Mouse (Mus musculus) frontal cortex, postnatal 36 days (tissue): ENCODE results near the gene Klf5.

Experiments
- DNase-seq, 2 experiments: peaks; one replicate each; pipeline ENCODE4 v3.0.0; 2022; ENCODE audit warnings: low spot score in 2 of 2

Gene Klf5

GRCm38 (mm10) chr14:99298385-99299021 lies at the start of gene Klf5:
Klf5 (plus strand) TSS chr14:99298691.
- peak; percentile 88 to 94 for DNase-seq

DNA sequence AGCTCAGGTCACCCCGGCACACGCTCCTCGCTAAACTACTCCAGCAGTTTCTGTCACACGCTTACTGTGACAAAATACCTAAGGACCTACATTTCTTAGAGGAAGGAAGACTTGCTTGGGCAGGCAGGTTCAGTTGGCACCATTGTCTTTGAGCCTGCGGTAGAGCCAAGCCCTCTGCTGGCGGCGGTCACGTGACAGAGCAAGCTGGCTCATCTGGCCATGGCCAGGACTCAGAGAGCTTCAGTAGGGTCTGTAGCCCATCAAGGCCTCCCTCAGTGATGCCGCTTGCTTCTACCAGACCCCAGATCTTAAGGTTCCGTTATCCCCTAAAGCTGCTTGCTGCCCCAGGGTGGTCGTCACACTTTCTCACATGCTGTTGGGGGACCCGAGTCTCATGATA lies 36.5 kb upstream of the Klf5 start:
- DNase-seq: no peak

DNA sequence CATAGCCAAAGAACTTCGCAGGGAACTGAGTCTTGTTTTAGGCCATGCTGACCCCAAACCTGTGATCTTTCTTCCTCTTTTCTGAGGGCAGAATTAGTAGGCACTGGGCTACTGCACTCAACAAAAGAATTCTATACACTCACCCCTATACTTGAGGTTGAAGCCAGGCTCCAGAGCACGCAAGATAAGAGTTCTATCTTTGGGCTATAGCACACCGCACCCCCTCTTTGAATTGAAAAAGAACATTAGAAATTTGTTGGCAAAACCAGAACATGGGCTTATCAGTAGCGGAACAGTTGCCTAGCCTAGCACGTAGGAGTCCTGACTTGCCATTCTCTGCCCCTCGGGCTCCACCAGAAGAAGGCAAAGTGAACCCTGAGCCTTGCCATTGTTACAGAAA lies 34.7 kb upstream of the Klf5 start:
- no peak for DNase-seq

DNA sequence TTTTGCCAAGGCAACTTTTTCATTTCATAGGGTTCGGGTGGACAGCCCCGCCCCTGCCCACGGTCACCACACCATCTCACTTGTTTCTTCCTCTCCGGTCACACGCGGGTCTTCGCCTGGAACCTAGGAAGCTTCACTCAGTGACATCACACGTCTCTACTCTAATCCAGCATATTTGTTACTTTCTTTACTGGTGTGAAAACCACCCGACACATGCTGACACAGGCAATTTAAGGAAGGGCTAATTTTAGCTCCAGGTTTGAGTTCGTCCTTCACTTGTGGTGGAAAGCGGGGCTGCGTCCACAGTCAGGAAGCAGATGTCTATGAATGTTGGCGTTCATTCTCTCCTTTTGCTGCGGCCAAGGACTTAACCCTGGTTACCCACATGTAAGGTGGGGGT lies 32.7 kb upstream of the Klf5 start:
- DNase-seq: no peak

GRCm38 (mm10) chr14:99266749-99267148 lies 31.7 kb upstream of the Klf5 start:
- no peak for DNase-seq

DNA sequence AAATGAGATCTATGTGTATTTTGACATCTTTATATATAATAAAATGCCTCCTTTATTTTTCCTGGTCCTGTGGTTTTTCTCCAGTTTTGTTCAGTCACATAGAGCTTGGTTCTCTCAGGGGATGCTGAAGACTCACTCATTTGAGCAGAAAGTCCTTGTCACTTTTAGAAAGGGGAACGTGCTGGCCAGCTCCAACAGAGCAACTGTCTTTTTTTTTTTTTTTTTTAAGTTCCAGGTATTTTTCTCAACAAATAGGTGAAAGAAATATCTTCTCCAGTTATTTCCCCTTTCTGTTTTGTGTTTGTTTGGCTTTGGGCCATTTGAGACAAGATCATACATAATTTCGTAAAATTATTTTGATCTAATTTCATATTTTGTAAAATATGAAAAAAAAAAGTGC lies 24.4 kb upstream of the Klf5 start:
- no peak for DNase-seq

- DNase-seq: no peak
These were observed 22.7 kb upstream of the Klf5 start for GRCm38 (mm10) chr14:99275827-99276226.

DNA sequence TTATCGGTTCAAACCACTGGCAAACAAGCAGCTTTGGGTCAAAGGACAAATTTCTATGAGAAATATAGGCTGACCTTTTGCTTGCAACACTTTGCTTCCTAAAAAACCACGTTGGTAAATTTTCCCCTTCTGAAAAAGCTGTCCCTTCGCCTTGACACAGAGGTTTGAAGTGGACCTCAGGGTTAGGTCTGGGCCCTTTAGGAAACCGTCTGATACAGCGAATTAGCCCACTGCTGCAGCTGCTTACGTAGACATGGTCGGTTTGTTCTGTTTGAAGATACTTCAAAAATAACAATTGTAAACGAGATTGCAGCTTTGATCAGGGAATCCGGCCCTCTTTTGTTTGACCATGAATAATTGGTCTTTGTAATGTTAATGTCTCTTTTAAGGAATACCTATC lies 20.2 kb upstream of the Klf5 start:
- DNase-seq: no peak

DNA sequence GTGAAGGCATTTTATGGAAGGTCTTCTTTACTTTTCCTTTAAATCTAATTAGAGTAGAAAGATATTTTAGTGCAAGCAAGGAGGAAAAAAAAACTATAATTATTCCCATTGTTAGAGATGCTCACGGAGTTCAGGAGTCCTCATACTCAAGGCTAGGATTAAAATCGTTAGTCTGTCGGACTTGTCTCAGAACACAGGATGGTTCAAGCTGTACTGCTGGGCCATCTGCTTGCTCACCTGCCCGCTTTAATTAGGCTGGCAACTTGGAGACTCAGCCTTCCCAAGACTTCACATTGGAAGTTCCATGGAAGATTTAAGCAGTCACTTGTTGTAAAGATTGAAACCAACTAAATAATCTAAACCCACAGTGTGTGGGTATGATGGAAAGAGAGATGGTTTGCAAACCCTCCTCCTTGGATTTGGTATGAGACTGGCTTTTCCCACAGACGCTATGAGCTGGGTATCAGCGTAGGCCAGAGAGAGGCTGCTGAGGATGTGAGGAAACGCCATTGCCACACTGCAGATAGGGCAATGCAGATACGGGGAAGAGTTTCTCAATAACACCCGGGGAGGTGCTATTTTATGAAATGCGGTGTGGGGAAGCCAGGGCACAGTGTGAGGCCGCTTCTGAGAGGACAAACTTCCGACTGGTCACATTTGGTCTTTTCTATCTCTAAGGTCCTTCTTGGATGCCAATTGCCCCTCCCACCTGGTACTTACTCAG lies 19.6 kb upstream of the Klf5 start:
- no peak for DNase-seq

DNA sequence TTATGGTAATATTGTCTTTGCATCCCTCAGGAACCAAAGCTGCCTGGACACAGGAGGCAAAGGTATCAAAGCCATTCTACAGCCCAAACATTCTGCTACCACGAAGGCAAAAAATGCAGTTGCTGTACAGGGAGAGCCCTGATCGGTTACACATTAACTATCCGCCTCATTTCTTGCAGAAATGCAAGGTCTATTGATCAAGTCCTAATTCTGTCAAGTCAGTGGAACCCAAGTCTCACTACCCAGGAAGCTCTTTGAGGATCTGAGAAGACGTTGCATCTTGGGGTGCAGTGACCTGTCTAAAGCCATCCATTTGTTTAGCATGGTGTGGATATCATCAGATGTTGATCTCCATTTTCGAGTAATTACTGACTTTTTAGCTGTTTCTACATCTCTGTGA lies 18.1 kb upstream of the Klf5 start:
- no peak for DNase-seq

GRCm38 (mm10) chr14:99280825-99281433 lies 17.6 kb upstream of the Klf5 start:
- DNase-seq: no peak

DNA sequence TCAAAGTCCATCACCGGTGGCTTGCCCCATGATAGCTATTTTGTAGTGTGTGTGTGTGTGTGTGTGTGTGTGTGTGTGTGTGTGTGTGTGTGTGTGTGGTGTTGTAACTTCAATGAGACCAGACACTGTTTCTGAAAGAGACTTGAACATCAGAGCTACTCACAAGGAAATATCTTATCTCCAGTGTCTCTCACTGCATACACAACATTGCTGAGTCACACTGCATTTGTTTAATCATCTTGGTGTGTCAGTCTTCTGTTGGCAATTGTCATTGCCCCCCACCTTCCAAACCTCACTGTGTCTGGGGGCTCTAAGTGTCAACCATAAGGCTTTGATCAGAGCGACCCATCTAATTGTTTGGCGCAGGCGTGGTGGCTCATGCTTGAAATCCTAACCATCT lies 13.0 kb upstream of the Klf5 start:
- DNase-seq: no peak

DNA sequence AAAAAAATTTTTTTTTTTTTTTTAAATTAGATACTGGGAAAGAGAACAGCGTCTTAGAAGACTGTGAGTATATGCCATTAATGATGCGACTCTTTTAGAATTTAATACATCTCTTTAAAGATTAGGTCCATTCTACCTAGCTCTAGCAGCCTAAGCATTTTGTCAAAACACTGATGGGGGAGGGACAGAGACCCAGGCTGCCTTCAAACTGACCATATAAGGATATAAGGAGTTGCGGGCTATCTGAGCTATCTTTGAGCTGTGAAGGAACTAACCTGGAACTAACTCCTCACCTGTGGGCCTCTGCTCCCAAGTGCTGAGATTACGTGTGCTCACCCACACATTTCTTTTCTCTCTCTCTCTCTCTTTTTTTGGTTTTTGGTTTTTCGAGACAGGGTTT lies 6.3 kb upstream of the Klf5 start:
- DNase-seq: no peak

GRCm38 (mm10) chr14:99294424-99294823 lies 4.1 kb upstream of the Klf5 start:
- no peak for DNase-seq

GRCm38 (mm10) chr14:99295606-99296341 lies 2.7 kb upstream of the Klf5 start:
- no peak for DNase-seq

GRCm38 (mm10) chr14:99299022-99299481 lies 561 bp downstream of the Klf5 start:
- DNase-seq: peak; percentile 45 to 53

GRCm38 (mm10) chr14:99299701-99300191 lies 1.3 kb downstream of the Klf5 start:
- DNase-seq: peak; percentile 46 to 60

DNA sequence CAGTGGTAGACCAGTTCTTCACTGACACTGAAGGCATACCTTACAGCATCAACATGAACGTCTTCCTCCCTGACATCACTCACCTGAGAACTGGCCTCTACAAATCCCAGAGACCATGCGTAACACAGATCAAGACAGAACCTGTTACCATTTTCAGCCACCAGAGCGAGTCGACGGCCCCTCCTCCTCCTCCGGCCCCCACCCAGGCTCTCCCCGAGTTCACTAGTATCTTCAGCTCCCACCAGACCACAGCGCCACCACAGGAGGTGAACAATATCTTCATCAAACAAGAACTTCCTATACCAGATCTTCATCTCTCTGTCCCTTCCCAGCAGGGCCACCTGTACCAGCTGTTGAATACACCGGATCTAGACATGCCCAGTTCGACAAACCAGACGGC lies 3.0 kb downstream of the Klf5 start:
- DNase-seq: no peak

DNA sequence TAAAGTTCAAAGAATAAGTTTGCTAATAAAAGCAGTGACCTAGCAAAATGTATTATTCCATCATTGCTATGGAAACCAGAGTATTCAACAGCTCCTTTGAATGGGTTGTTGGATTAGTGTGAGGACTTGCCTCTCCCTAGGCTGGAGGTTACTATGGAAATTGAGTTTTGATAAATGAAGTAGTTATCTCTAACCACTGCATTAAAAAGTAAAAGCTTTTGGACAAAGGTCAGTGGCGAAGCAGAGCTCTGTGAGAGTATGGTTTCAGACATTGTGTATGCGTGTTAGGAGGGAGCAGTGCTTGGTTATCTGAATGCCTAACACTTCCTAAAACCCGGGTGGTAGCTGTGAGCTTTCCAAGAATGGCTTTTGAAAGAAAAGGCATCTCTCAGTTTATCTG lies 5.9 kb downstream of the Klf5 start:
- DNase-seq: no peak

DNA sequence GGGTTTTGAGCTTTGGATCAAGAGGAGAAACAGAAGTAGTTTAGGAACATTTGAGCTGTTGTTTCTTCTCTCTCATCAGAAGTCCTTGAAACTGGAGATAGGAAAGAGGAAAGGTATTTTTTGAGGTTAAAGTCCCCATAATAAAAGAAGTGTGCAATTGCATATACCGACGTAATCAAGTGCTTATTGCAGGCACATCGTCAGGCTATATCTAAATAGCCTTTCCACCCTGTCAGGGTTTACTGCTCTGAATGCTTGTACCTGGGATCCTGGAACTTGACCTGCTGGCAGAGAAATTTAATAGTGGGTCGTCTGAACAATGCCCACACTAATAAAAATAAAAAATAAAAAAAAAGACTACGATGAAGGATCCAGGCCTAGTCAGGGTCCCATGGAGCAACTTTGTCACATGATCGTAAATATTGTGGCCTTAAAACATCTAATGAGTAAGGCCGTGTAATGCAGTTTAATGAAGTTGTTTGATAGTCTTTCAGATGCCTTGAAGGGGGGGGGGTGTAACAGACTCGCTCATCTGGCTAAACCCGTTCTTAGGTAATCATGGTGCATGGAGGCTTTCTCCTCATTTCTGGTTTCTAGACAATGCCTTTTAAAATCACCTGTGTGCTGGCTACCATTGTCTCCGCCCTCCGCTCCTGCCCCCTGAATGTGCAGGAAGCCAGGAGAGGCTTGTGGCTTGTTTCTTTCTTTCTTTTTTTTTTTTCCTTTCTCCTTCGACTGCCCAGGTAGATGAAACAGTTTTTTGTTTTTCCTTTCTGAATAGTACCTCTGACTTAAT lies 6.7 kb downstream of the Klf5 start:
- no peak for DNase-seq

- DNase-seq: no peak
These were observed 7.9 kb downstream of the Klf5 start for GRCm38 (mm10) chr14:99306410-99306809.
